Mouse (Mus musculus): ENCODE results near the gene Atpaf1. TPM values are rescaled to one million over a fixed set of nuclear protein-coding genes. Genes with fewer than 3 reads are reported as not detected.
A peak's percentile ranks its signal among the peaks of the same experiment; 100 is the strongest.

The Atpaf1 gene
- polyA plus RNA-seq, 1 experiment from 2014 or later = 44.2 TPM

- no peak overlapping the region for H3K9ac ChIP-seq (replicated peaks)
- no peaks in the 10 kb centered on the region for H3K36me3 ChIP-seq
- H3K9me3 ChIP-seq = no peaks in the 10 kb centered on the region
- no peak for ATAC-seq (ENCODE audit: low FRiP score, low read depth)
- H3K27ac ChIP-seq (replicated peaks) = no peak overlapping the region
- WGBS = 83% methylated on average over 2 of the region's 2 CpGs
- 0 out of 2 replicates have a peak, but pooled peaks cover under 1% of the 10 kb centered on the region for H3K27me3 ChIP-seq
- H3K4me2 ChIP-seq (replicated peaks) = no peak overlapping the region
- H3K4me1 ChIP-seq = peaks cover 8% of the 10 kb centered on the region
- H3K4me3 ChIP-seq = no peak overlapping the region
Measured at GRCm38 (mm10) chr4:115835576-115835975, 51.0 kb downstream of the Atpaf1 start.

GRCm38 (mm10) chr4:115838196-115838595, 53.6 kb downstream of the Atpaf1 start:
- H3K27me3 ChIP-seq = no peaks in the 10 kb centered on the region
- no peak overlapping the region for H3K9ac ChIP-seq (replicated peaks)
- peaks cover 8% of the 10 kb centered on the region for H3K4me1 ChIP-seq
- no peak for ATAC-seq (ENCODE audit: low FRiP score, low read depth)
- 79% methylated on average over 4 of the region's 4 CpGs for WGBS
- H3K4me2 ChIP-seq (replicated peaks) = peak overlapping the region; percentile 79
- no peaks in the 10 kb centered on the region for H3K36me3 ChIP-seq
- H3K27ac ChIP-seq (replicated peaks) = no peak overlapping the region
- H3K4me3 ChIP-seq = no peak overlapping the region
- H3K9me3 ChIP-seq = no peaks in the 10 kb centered on the region

- Histone ChIP-seq H3K4me3 (peak within 1 kb of the TSS; percentile 78), H3K36me3 (no peaks in the 10 kb centered on the region), H3K9ac (replicated peaks) (peak within 1 kb of the TSS; percentile 67), H3K27ac (replicated peaks) (peak within 1 kb of the TSS; percentile 39; the same call in 1 of the 2 replicates), H3K27me3 (no peaks in the 10 kb centered on the region), H3K9me3 (no peaks in the 10 kb centered on the region), H3K4me2 (replicated peaks) (peak within 1 kb of the TSS; percentile 79), H3K4me1 (peaks cover 8% of the 10 kb centered on the region)
- WGBS = 3% methylated on average over 51 of the region's 51 CpGs
- ATAC-seq (ENCODE audit: low FRiP score, low read depth) = peak; percentile 95
Measured at GRCm38 (mm10) chr4:115838696-115839641, 54.4 kb downstream of the Atpaf1 start, which contains the start of gene Mknk1. TSS of gene Mknk1 (plus strand) at chr4:115839198.

GRCm38 (mm10) chr4:115839956-115840355, 55.3 kb downstream of the Atpaf1 start:
- no peak overlapping the region for H3K9ac ChIP-seq (replicated peaks)
- no peak for ATAC-seq (ENCODE audit: low FRiP score, low read depth)
- H3K4me2 ChIP-seq (replicated peaks) = peak overlapping the region; percentile 79
- WGBS = 65% methylated on average over 4 of the region's 4 CpGs
- no peaks in the 10 kb centered on the region for H3K36me3 ChIP-seq
- peaks cover 8% of the 10 kb centered on the region for H3K4me1 ChIP-seq
- H3K27ac ChIP-seq (replicated peaks) = no peak overlapping the region
- H3K4me3 ChIP-seq = peak overlapping the region; percentile 78
- H3K9me3 ChIP-seq = no peaks in the 10 kb centered on the region
- H3K27me3 ChIP-seq = no peaks in the 10 kb centered on the region

- no peak for ATAC-seq (ENCODE audit: low FRiP score, low read depth)
- no peak overlapping the region for H3K27ac ChIP-seq (replicated peaks)
- peaks cover 8% of the 10 kb centered on the region for H3K4me1 ChIP-seq
- H3K9me3 ChIP-seq = no peaks in the 10 kb centered on the region
- H3K4me2 ChIP-seq (replicated peaks) = no peak overlapping the region
- H3K4me3 ChIP-seq = no peak overlapping the region
- 94% methylated on average over 4 of the region's 4 CpGs for WGBS
- H3K9ac ChIP-seq (replicated peaks) = no peak overlapping the region
- no peaks in the 10 kb centered on the region for H3K27me3 ChIP-seq
- no peaks in the 10 kb centered on the region for H3K36me3 ChIP-seq
Measured at GRCm38 (mm10) chr4:115840842-115841241, 56.2 kb downstream of the Atpaf1 start.

GRCm38 (mm10) chr4:115846656-115847055, 62.0 kb downstream of the Atpaf1 start:
- 71% methylated on average over 2 of the region's 2 CpGs for WGBS

GRCm38 (mm10) chr4:115847377-115847776, 62.8 kb downstream of the Atpaf1 start:
- Histone ChIP-seq H3K27ac (replicated peaks) (no peak overlapping the region), H3K36me3 (peaks cover 37% of the 10 kb centered on the region), H3K4me2 (replicated peaks) (no peak overlapping the region), H3K27me3 (no peaks in the 10 kb centered on the region), H3K4me3 (no peak overlapping the region), H3K4me1 (0 out of 2 replicates have a peak, but pooled peaks cover 2% of the 10 kb centered on the region), H3K9ac (replicated peaks) (no peak overlapping the region), H3K9me3 (no peaks in the 10 kb centered on the region)
- WGBS = 72% methylated on average over 5 of the region's 5 CpGs
- no peak for ATAC-seq (ENCODE audit: low FRiP score, low read depth)

More at GRCm38 (mm10) chr4:115846656-115847055, 62.0 kb downstream of the Atpaf1 start:
- Histone ChIP-seq H3K4me1 (0 out of 2 replicates have a peak, but pooled peaks cover 2% of the 10 kb centered on the region), H3K36me3 (peaks cover 30% of the 10 kb centered on the region), H3K4me3 (no peak overlapping the region), H3K9me3 (no peaks in the 10 kb centered on the region), H3K9ac (replicated peaks) (no peak overlapping the region), H3K4me2 (replicated peaks) (no peak overlapping the region), H3K27me3 (no peaks in the 10 kb centered on the region), H3K27ac (replicated peaks) (no peak overlapping the region)
- no peak for ATAC-seq (ENCODE audit: low FRiP score, low read depth)

- Histone ChIP-seq H3K9me3 (no peaks in the 10 kb centered on the region), H3K4me1 (0 out of 2 replicates have a peak, but pooled peaks cover 2% of the 10 kb centered on the region), H3K4me2 (replicated peaks) (no peak overlapping the region), H3K27me3 (no peaks in the 10 kb centered on the region), H3K9ac (replicated peaks) (no peak overlapping the region), H3K36me3 (peaks cover 38% of the 10 kb centered on the region), H3K4me3 (no peak overlapping the region), H3K27ac (replicated peaks) (no peak overlapping the region)
- ATAC-seq (ENCODE audit: low FRiP score, low read depth) = no peak
- 96% methylated on average over 1 of the region's 1 CpGs for WGBS
Measured at GRCm38 (mm10) chr4:115848083-115848482, 63.5 kb downstream of the Atpaf1 start.

GRCm38 (mm10) chr4:115848990-115849677, 64.5 kb downstream of the Atpaf1 start:
- WGBS = 74% methylated on average over 8 of the region's 8 CpGs
- no peak overlapping the region for H3K27ac ChIP-seq (replicated peaks)
- no peak overlapping the region for H3K9ac ChIP-seq (replicated peaks)
- 0 out of 2 replicates have a peak, but pooled peaks cover 2% of the 10 kb centered on the region for H3K4me1 ChIP-seq
- no peak overlapping the region for H3K4me2 ChIP-seq (replicated peaks)
- H3K4me3 ChIP-seq = no peak overlapping the region
- no peaks in the 10 kb centered on the region for H3K27me3 ChIP-seq
- no peaks in the 10 kb centered on the region for H3K9me3 ChIP-seq
- no peak for ATAC-seq (ENCODE audit: low FRiP score, low read depth)
- peaks cover 42% of the 10 kb centered on the region for H3K36me3 ChIP-seq

- Histone ChIP-seq H3K36me3 (peaks cover 42% of the 10 kb centered on the region), H3K4me3 (no peak overlapping the region), H3K4me1 (peaks cover 6% of the 10 kb centered on the region; the same call in 1 of the 2 replicates), H3K9me3 (no peaks in the 10 kb centered on the region), H3K9ac (replicated peaks) (no peak overlapping the region), H3K27ac (replicated peaks) (no peak overlapping the region), H3K4me2 (replicated peaks) (no peak overlapping the region), H3K27me3 (no peaks in the 10 kb centered on the region)
- no peak for ATAC-seq (ENCODE audit: low FRiP score, low read depth)
- WGBS = 87% methylated on average over 2 of the region's 2 CpGs
Measured at GRCm38 (mm10) chr4:115850111-115850510, 65.5 kb downstream of the Atpaf1 start.

- WGBS = 81% methylated on average over 2 of the region's 2 CpGs
- no peaks in the 10 kb centered on the region for H3K27me3 ChIP-seq
- H3K9ac ChIP-seq (replicated peaks) = no peak overlapping the region
- no peak overlapping the region for H3K4me3 ChIP-seq
- H3K36me3 ChIP-seq = peaks cover 42% of the 10 kb centered on the region
- H3K4me1 ChIP-seq = peaks cover 11% of the 10 kb centered on the region; the same call in 1 of the 2 replicates
- ATAC-seq (ENCODE audit: low FRiP score, low read depth) = no peak
- H3K4me2 ChIP-seq (replicated peaks) = no peak overlapping the region
- no peaks in the 10 kb centered on the region for H3K9me3 ChIP-seq
- no peak overlapping the region for H3K27ac ChIP-seq (replicated peaks)
Measured at GRCm38 (mm10) chr4:115850631-115851030, 66.0 kb downstream of the Atpaf1 start.

GRCm38 (mm10) chr4:115851569-115851968, 67.0 kb downstream of the Atpaf1 start:
- H3K4me1 ChIP-seq = peaks cover 20% of the 10 kb centered on the region
- ATAC-seq (ENCODE audit: low FRiP score, low read depth) = no peak
- no peak overlapping the region for H3K4me3 ChIP-seq
- H3K9ac ChIP-seq (replicated peaks) = no peak overlapping the region
- no peaks in the 10 kb centered on the region for H3K27me3 ChIP-seq
- WGBS = 89% methylated on average over 6 of the region's 6 CpGs
- H3K27ac ChIP-seq (replicated peaks) = no peak overlapping the region
- no peak overlapping the region for H3K4me2 ChIP-seq (replicated peaks)
- no peaks in the 10 kb centered on the region for H3K9me3 ChIP-seq
- H3K36me3 ChIP-seq = peaks cover 42% of the 10 kb centered on the region
